Mouse (Mus musculus): ENCODE results near the gene Atg4a-ps.
A peak's percentile ranks its signal among the peaks of the same experiment; 100 is the strongest.
"Not testable (repeated sequence)": the region's sequence is repeated elsewhere in the genome, so short reads cannot be mapped to it uniquely, and the experiment has no call there.

Gene Atg4a-ps

DNA sequence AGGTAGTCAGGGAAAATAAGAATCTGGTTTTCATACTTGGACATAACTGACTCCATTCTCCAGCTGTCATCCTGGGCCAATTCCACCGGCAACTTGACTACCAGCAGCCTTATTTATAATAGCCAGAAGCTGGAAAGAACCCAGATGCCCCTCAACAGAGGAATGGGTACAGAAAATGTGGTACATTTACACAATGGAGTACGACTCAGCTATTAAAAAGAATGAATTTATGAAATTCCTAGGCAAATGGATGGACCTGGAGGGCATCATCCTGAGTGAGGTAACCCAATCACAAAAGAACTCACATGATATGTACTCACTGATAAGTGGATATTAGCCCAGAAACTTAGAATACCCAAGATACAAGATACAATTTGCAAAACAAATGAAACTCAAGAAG, at the start of gene Atg4a-ps:
Gene Atg4a-ps (minus strand): TSS at position 101 of the 400 bp plus-strand sequence.
- not testable (repeated sequence) for DNase-seq (ENCODE audit: low read depth, low spot score)

DNA sequence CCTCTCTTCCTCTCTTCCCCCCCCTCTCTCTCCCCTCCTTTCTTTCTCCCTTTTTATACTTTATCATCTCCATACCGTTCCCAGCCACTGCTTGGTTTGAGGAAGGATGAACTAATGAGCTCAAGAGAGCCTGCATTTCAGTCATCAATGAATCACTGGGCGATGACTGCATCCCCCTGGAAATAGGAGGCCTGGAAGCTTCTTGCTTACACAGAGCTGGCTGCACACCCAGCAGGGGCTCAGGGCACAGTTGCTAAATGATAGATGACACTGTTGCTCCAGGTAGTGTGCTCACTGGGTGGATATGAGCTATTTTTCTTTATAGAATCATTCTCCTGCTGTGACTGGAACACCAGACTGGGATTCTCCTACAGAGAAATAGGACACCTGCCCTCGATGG, 49.7 kb upstream of the Atg4a-ps start:
- DNase-seq (ENCODE audit: low read depth, low spot score) = peak; percentile 64

DNA sequence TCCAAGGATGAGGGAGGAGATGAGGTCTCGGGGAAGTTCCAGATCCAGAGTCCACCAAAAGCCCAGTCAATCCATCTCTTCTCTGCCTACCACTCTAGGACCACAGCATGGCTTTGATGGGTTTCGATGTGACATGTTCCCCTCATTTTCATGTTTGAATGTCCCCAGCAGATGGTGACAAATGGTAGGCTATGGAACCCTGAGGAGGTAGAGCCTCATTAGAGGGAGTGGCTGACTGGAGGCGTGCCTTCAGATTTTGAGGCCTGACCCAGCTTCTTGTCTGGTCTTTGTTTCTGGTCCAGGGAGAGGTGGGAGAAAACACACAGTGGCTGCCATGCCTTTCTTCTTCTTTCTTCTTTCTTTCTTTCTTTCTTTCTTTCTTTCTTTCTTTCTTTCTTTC, 44.6 kb upstream of the Atg4a-ps start:
- peak; percentile 39 for DNase-seq (ENCODE audit: low read depth, low spot score)

DNA sequence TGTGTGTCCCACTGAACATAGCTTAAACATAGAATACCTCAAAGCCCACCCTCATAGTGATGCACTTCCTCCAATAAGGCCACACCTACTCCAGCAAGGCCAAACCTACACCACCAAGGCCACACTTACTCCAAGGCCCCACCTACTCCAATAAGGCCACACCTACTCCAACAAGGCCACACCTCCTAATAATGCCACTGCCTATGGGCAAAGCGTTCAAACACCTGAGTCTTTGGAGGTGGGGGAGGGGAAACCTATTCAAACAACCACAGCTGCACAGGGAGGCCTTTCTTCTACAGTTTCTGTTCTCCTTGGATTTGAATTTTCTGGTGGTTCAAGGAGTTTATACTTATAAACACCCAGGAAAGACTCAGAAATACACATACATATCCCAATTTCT, 43.2 kb upstream of the Atg4a-ps start:
- DNase-seq (ENCODE audit: low read depth, low spot score) = no peak

DNA sequence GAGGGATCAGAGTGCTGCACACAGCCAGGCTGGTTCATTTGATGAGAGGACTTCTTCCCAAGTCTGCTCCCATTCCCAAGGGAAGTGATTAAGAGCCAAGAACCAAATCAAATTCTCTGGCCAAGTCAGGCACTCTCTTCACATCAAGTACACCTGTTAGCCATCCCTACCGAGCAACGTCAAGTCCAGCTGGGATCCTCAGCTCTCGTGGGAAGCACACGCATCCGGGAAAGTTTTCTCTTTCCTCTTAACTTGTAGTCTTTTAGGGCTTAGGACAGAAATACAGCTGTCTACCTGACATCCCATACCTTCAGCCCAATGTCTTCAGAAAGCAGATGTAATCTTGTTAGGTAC, 38.1 kb upstream of the Atg4a-ps start:
- no peak for DNase-seq (ENCODE audit: low read depth, low spot score)

DNA sequence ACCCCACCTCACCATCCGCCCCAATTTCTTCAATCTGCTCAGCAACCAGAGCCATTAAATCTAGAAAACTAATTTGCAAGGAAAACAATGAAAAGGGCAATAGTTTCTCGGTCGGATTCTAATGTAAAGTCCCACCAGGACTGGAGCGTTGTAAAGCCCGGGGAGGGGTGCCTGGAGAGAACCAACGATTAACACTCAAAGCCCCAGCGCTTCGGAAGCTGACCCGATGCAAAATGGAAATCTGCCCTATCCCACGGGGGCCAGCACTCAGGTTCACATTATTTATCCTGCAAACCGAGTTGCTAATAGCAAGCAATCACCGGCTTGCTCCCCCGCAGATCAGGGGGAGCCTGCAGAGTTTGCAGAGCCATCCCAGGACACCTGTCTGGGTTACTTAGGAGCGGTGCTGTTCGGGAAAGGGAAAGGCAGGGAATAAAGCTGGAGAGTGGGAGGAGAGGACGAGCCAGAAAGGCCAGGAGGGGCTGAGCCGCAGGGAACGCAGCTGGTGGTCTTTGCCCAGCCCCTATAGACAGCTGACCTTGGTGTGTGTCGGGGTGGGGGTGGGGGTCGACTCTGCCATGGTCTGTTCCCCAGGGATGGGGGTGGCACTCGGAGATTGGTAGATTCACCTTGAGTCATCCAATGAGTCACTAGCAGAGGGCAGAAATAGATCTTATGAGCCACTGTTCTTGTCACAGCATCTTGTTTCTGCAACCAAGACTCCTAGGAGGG, 37.5 kb upstream of the Atg4a-ps start:
- DNase-seq (ENCODE audit: low read depth, low spot score) = peak; percentile 88

DNA sequence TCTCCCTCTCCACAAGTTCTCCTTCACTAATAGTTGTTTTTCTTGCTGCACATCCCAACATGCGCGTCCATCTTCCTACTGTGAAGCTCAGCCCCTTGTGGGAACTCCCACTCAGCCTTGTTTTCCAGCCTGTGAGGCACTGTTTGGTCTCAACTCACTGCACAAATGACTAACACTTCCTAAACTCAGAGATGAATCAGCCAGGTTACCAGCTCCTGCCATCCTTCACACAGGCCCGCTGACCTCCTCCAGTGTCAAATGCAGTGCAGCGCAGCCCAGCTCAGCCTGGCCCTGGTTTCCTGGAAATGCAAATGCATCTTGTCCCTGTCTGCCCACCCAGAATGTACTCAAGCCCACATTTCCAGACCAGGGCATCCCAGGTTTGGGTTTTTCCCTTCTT, 36.6 kb upstream of the Atg4a-ps start:
- DNase-seq (ENCODE audit: low read depth, low spot score) = peak; percentile 81

DNA sequence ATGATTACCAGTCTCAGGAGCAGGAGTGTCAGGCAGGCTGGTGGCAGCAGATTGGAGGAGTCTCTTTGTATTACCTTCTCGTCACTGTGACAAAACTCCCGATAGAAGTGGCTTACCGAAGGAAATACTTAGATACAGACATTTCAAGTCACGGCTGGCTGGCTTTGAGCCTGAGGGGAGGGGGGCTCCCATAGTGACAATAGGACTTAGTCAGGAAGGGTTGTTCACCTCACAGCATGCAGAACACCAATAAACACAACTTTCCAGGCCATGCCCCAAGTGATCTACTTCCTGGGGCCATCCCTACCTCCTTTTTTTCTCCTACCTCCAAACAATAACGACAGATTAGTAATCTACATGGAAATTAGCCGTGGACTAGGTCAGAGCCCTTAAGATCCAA, 32.9 kb upstream of the Atg4a-ps start:
- DNase-seq (ENCODE audit: low read depth, low spot score) = no peak

DNA sequence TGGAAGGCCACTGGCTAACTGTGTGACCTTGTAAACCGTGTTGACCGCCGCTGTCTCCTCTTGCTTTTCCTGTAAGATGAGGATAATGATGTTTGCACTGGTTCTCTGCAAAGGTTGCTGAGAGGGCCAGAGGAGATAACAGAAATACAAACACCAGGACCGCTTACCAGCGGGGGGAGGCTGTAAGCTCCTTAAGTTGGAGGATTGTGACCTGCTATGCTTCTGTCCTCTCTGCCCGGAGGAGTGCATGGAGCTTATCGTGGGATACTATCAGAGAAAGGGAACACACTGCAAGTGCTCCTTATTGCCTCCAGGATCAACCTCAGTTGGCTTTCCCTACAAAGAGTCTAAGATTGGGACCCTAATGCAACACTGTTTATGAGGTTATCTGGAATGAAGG, 26.8 kb upstream of the Atg4a-ps start:
- DNase-seq (ENCODE audit: low read depth, low spot score) = no peak

DNA sequence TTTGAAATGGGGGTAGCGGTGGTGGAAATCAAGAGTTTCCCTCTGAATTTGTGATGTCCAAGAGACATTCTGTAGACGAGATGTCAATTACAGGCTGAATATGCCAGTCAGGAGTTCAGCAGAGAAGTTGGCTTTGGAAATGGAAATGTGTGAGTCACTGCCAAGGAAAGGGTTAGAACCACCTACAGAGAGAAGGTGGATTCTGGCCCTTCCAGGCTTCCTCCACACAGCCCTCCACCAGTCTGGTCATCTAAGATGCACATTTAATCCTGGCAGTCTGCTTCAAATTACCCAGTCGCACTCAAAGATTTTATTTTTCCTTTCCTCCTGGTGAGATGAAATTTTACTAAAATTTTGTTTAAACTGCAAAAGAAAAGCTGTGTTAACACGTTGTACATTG, 26.2 kb upstream of the Atg4a-ps start:
- no peak for DNase-seq (ENCODE audit: low read depth, low spot score)

DNA sequence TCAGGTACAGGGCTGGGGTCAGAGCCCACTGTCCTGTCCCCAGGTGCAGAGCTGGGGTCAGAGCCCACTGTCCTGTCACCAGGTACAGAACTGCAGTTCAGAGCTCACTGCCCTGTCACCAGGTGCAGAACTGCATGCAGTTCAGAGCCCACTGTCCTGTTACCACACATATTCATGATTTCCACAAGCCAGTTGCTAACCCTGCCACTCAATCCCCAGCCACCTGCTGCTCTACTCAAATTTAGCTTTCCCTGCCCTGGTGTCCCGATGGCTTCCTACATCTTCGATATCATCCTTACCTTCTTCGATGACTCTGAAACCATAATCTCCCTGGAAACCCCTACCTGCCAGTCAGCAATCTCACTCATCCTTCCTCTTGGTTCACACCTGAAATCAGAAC, 17.5 kb upstream of the Atg4a-ps start:
- DNase-seq (ENCODE audit: low read depth, low spot score) = no peak

DNA sequence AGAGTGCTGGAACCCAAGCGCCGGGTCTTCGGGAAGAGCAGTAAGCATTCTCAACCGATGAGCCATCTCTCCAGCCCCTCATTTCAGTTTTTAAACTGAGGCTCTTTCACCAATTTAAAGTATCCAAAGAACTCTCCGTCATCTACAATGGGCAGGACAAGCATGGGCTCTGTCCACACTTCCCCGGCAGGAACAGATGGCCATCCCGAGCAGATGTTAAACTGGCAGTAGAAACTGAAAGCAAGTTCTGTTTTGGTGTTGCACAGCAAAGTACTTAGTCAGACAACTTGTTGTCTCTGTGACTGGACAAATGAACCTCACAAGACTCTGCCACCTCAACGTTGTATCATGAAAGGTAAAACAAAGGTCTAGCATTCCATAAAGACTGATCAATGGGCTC, 15.8 kb upstream of the Atg4a-ps start:
- DNase-seq (ENCODE audit: low read depth, low spot score) = no peak

DNA sequence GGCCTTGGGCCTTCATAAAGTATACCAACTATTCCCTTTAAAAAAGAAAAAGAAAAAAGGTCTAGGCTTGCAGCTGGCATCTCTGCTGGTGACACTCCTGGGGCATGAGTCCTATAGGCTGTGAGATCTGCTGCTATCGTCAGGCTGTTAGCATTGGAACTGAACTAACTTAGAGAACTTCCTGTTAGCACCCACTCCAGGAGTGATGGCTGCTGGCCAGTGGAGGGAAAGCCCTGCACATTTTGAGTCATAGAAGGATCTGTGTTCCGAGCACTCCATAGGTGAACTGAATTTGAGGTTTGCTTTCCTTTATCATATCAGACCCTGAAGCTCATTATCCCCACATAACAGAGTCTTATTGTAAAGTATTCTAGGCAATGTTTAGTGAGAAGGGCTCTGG, 14.1 kb upstream of the Atg4a-ps start:
- peak; percentile 50 for DNase-seq (ENCODE audit: low read depth, low spot score)

DNA sequence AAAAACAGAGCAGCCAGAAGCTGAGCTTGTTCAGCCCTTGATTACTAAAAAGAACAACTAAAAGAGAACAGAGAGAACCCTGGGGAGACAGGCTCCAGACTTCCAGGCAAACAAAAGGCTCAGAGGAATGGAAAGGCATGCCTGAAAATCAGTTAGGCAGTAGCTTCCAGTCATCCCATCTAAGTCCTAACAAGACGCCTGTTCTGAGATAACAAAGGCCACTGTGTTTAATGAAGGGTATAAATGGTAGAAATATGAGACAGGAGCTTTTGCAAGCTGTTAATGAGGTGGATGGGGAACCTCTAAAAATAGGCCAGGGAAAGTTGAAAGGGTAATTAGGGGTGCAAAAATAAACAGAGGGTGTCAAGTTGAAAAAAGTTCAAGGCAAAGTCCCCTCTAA, 4.5 kb upstream of the Atg4a-ps start:
- DNase-seq (ENCODE audit: low read depth, low spot score) = no peak

DNA sequence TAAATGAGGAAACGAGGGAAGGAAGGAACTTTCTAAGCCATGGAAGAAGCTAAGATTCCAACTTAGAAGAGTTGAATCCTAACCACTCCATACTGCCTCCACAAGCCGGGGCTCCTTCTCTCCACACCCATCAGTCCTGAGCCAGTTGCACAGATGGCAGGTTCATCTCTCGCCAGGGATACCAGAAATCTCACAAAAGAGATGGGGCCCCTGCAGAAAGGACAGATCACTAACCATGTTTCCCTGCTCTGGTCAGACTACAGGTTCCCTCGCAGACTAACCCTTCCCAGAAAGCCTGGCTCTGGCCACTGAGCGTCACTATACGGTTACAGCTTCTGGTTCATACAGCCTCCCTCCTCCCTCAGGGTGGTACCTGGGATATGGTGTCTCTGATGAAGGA, 3.8 kb upstream of the Atg4a-ps start:
- no peak for DNase-seq (ENCODE audit: low read depth, low spot score)

DNA sequence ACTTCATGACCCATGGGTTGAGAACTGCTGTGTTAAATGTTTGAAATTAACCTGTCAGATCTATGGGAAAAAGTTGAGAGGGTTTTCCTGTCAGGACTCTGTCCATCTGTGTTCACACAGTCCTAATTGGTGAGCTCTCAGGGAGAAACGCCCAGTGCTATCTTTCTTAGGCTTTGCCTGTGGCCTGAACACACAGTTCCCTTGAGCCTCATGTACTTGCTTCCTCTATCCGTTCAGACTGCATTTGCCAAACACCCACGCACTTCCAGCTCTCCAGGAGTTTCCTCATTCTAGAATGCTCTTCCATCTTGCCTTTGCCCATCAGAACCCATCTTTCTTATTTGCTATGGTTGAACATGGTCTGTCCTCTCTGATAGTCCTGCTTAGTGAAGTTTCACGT, 2.6 kb upstream of the Atg4a-ps start:
- DNase-seq (ENCODE audit: low read depth, low spot score) = no peak

DNA sequence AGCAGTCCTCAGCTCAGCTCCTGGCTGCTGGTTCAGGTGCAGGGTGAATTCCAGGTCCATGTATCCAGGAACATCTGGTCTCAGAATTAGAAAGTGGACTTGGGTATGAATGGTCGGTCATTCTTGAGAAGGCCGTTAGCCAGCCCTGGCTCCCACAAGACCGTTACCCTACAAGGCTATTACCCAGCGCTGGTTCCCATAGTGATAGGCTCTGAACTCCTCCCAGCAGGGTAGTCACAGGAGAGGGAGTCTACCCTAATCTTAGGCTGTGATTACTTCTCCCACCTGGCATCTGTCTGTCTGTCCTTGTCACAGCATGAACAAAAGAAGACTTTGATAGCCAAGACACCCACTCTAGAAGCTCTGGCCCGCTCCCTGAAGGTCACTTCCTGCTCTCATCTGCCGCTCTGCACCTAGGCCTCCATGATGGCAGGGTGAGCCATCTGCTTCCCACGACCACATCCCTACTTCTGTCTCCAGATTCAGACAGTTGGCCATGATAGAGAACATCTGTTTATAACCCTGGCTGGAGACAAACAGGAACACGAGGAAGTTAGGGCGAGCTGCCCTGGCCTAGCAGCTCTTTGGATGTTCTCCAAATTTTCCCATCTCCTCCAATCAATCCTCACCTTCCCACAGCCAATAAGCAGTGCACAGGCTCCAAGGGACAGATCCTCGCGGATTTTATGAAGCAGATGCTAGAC, 1.4 kb upstream of the Atg4a-ps start:
- no peak for DNase-seq (ENCODE audit: low read depth, low spot score)

DNA sequence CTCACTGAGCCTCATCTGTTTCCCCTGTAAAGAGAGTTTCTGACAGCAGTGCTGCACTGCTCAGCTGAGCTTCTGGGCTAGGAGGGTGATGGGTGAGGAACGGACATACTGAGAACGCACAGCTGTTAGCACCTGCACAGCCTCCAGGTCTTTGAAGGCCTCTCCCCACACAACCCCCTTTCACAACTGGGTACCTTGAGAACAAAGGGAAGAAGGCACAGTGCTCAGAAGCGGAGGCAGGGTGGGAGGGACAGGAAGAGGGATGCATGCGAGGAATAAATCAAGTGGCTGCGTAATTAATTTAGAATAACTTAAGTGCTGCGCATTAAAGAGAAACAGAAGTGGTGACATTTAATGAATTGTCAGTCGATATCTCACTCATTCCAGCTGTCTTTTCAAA, 4.6 kb downstream of the Atg4a-ps start:
- DNase-seq (ENCODE audit: low read depth, low spot score) = no peak

DNA sequence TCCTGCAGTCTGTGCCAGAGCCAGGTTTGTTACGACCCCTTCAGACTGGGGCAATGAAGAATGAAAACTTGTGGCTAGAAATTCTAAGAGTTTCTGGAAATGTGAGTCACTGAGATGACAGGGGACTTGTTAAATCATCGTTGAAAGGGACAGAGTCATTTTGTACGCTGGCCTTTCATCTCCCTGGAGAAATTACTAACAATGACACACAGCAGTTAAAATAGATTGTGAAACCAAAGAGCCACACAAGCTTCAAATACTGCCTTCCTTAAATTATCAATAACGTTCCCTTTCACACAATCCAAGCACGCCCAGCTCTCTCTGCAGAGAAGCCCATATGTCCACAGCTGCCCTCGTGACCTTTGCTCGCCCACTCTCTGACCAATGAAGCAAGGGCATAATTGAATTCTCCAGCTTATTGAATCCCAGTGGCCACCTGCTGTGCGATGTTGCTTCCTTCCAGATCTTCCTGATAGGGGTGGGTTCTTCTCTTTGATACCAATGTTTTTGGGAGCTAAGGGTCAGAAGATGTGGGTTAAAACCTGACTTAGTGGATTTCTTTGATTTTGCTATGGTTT, 5.6 kb downstream of the Atg4a-ps start:
- DNase-seq (ENCODE audit: low read depth, low spot score) = peak; percentile 40

DNA sequence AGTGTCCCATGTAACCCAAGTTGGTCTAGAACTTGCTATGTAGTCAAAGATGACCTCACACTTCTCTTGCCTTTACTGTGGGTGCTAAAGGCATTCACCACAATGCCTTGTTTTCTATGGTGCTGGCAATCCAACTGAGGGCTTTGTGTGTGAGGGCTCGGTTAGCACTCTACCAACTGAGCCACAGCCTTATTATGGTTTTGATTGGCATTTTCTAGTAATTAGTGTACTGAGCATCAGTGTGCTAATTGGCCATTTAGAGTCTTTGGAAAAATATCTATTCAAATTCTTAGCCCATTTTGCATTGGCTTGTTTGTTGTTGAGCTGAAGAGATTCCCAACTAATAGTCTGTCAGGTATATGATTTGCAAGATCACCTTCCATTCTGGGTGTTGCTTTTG, 8.2 kb downstream of the Atg4a-ps start:
- no peak for DNase-seq (ENCODE audit: low read depth, low spot score)

DNA sequence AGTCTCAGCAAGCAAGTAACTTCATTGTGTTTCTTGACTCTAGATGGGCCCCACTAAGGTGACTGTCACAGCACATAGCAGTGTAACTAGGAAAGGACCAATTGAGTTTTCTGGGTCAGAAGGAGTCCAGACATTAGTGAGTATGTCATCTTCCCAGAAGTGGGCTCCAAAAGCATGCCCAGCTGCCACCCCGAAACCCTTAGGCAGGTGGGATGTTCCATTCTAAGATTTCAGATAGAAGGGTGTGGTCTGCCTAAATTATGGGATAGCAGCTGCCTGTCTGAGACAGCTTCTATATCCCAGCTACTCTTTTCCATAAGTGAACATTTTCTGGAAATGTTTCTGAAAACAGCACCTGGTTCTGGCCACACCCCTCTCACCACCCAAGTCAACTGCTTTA, 11.6 kb downstream of the Atg4a-ps start:
- DNase-seq (ENCODE audit: low read depth, low spot score) = no peak

DNA sequence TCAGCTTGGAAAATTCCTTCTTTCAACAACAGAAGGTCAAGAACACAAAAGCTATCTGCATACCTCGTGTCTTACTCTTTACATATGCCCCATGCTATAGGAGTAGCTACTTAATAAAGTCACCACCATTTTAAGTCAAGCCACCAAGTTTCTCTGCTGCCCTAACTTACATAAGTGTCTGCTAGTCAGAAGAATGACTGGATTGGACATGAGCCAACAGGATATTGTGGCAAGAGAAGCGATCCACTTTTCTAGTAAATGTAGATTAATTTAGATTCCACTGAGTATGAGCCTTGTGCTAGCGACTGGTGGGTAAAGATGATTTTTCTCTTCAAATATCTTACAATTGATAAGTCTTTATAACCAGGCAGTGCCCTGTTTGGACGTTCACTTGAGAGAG, 12.0 kb downstream of the Atg4a-ps start:
- peak; percentile 63 for DNase-seq (ENCODE audit: low read depth, low spot score)

DNA sequence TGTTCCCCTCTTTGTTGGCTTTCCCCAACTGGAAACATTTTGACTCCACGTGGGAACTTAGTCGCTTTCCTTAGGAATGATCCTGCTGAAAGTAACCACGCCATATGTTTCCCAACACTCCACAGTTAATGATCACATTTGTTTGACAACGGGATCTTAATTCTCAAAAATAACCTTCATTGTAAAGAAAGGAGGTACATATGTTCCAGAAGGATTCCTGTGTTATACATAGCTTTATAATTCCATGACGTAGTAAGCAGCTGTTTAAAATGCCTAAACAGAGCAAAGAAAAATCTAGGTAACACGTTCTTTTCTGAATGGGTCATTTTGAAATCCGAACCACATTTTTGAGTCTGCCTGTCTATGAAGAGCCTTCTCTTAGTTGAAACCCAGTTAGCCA, 12.7 kb downstream of the Atg4a-ps start:
- DNase-seq (ENCODE audit: low read depth, low spot score) = no peak

Measured in 3T3-L1 (cell line).